ENCODE assay signal across 11 mouse cellular contexts in the genomic region with DNA sequence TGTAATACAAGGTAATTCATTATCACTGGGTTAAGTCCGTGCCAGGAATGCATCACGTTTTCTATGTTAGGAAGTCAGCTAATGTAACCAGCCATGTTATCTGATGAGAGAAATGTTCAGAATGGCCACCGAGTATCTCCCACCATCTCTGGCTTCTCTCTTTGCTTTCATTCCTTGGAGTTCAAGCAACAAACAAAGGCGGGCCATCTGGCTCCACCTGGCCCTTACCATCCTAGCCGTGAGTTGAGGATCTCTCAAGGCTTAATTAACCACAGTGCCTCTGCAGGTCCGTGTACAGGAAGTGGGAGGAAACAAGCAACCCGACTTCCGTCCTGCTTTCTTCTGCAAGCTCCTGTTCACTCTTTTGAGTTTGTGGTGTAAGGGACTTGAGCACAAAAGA. TPM values are rescaled to one million over a fixed set of nuclear protein-coding genes. Genes with fewer than 3 reads are reported as not detected.
A peak's percentile ranks its signal among the peaks of the same experiment; 100 is the strongest.
DNase-seq lines count a peak whose midpoint lies in the region; ATAC-seq and TF ChIP-seq lines count a peak whose summit lies in the region.
"Had no signal": no experiment of that assay in that cellular context is flagged by ENCODE, and none has a peak within 500 bp of the region (broad histone marks: within the 10 kb centered on the region; RNA-seq: fewer than 3 reads in every experiment).

No protein-coding gene starts in this region.

- DNase-seq in heart, embryonic 10.5 days (ENCODE audit: low spot score): no peak
- no peak for DNase-seq in heart, adult 2 months
- peak; percentile 89 for DNase-seq in 416B (ENCODE audit: low read depth)
- DNase-seq in left cerebral cortex, postnatal 14 days (ENCODE audit: low spot score in 2 of 2): no peak
- no peak for DNase-seq in layer of hippocampus, adult 11-12 months (ENCODE audit: low spot score)

- H3K4me2 ChIP-seq in liver, embryonic 12.5 days: peak overlapping the region; percentile 99

- no peaks in the 10 kb centered on the region for H3K9me3 ChIP-seq in heart, embryonic 10.5 days
- H3K9me3 ChIP-seq in liver, embryonic 12.5 days (replicated peaks): no peaks in the 10 kb centered on the region
- H3K9me3 ChIP-seq: hindbrain, embryonic 15.5 days; lung, embryonic 15.5 days; neural tube, embryonic 15.5 days had no signal

- 54% methylated on average over 8 of the region's 8 CpGs for WGBS in heart, embryonic 10.5 days
- 46% methylated on average over 8 of the region's 8 CpGs for WGBS in heart, adult 2 months
- WGBS in liver, embryonic 12.5 days (ENCODE audit: insufficient replicate concordance): 10% methylated on average over 8 of the region's 8 CpGs

- H3K27me3 ChIP-seq in heart, embryonic 10.5 days (ENCODE audit: insufficient read depth, poor library complexity, severe bottlenecking): no peaks in the 10 kb centered on the region
- H3K27me3 ChIP-seq in heart, adult 2 months (ENCODE audit: control insufficient read depth, insufficient read depth, low read length): no peaks in the 10 kb centered on the region
- H3K27me3 ChIP-seq in liver, embryonic 12.5 days (replicated peaks): no peaks in the 10 kb centered on the region
- H3K27me3 ChIP-seq: hindbrain, embryonic 15.5 days; lung, embryonic 15.5 days; neural tube, embryonic 15.5 days had no signal

- ATAC-seq in common myeloid progenitor, adult 5-6 weeks (replicated peaks; ENCODE audit: low read depth, poor library complexity, severe bottlenecking): peak; percentile 20
- no peak for ATAC-seq in liver, embryonic 12.5 days
- ATAC-seq in frontal cortex, adult (ENCODE audit: low TSS enrichment): no peak

- peaks cover 3% of the 10 kb centered on the region; the same call in 1 of the 2 replicates for H3K79me2 ChIP-seq in heart, adult 2 months (replicated peaks; ENCODE audit: control insufficient read depth, insufficient read depth, low read length)

- H3K36me3 ChIP-seq in heart, embryonic 10.5 days: no peaks in the 10 kb centered on the region
- H3K36me3 ChIP-seq in heart, adult 2 months (ENCODE audit: control insufficient read depth, insufficient read depth, low read length): peaks cover 3% of the 10 kb centered on the region; the same call in 1 of the 2 replicates
- no peaks in the 10 kb centered on the region for H3K36me3 ChIP-seq in liver, embryonic 12.5 days
- H3K36me3 ChIP-seq: hindbrain, embryonic 15.5 days; lung, embryonic 15.5 days; neural tube, embryonic 15.5 days had no signal

- TF ChIP-seq CTCF in heart, adult 2 months (IDR thresholded peaks at IDR 0.05): no peak

- peak overlapping the region; percentile 59; the same call in 1 of the 2 replicates for H3K27ac ChIP-seq in heart, embryonic 10.5 days
- no peak overlapping the region for H3K27ac ChIP-seq in heart, adult 2 months
- H3K27ac ChIP-seq in liver, embryonic 12.5 days: peak overlapping the region; percentile 100
- H3K27ac ChIP-seq: hindbrain, embryonic 15.5 days; lung, embryonic 15.5 days; neural tube, embryonic 15.5 days had no signal

- intact Hi-C loops in heart, adult 2 months (cut with DNase I): no loop called here
- intact Hi-C loops in left cerebral cortex, postnatal 14 days (cut with DNase I): no loop called here

- H3K4me1 ChIP-seq in heart, embryonic 10.5 days: peaks cover 33% of the 10 kb centered on the region
- peaks cover 13% of the 10 kb centered on the region for H3K4me1 ChIP-seq in heart, adult 2 months (ENCODE audit: control insufficient read depth, insufficient read depth, low read length)
- peaks cover 66% of the 10 kb centered on the region for H3K4me1 ChIP-seq in liver, embryonic 12.5 days

- 0 out of 2 replicates have a peak overlapping the region, but pooled peaks have one; percentile 12 for H3K4me3 ChIP-seq in heart, embryonic 10.5 days
- no peak overlapping the region for H3K4me3 ChIP-seq in heart, adult 2 months
- H3K4me3 ChIP-seq in liver, embryonic 12.5 days: peak overlapping the region; percentile 85
- H3K4me3 ChIP-seq: hindbrain, embryonic 15.5 days; lung, embryonic 15.5 days; neural tube, embryonic 15.5 days had no signal

- TF ChIP-seq EP300 in heart, adult 2 months (IDR thresholded peaks at IDR 0.05; ENCODE audit: insufficient read depth, low read depth, low read length): no peak

- TF ChIP-seq POLR2A in heart, adult 2 months (IDR thresholded peaks at IDR 0.05; ENCODE audit: insufficient read depth, low read depth, low read length): no peak

- H3K9ac ChIP-seq in heart, adult 2 months (ENCODE audit: low read depth, low read length): no peak overlapping the region
- peak overlapping the region; percentile 98 for H3K9ac ChIP-seq in liver, embryonic 12.5 days
- H3K9ac ChIP-seq: hindbrain, embryonic 15.5 days; lung, embryonic 15.5 days; neural tube, embryonic 15.5 days had no signal

RNA-seq across cellular contexts. Expression of a gene that starts 21.8 kb away (rescaled TPM):
- 4.8 and 5.8 TPM in 2 replicates for polyA plus RNA-seq in heart, embryonic 10.5 days (2016; fragmentation: Nextera tagmentation; extraction: Ambion mirVana)
- 1 to 10 TPM; 2.6 to 3.1 TPM for total RNA-seq in heart, adult 2 months (2021)
- 3.7 and 4.8 TPM in 2 replicates for polyA plus RNA-seq in heart, adult 2 months (2012; rRNA removed)
- 2.0 and 3.1 TPM in 2 replicates for total RNA-seq in common myeloid progenitor, adult 5-6 weeks (2017)
- polyA plus RNA-seq in liver, embryonic 12.5 days (2016; fragmentation: Nextera tagmentation; extraction: Ambion mirVana): 7.7 and 8.6 TPM in 2 replicates
- 1 to 10 TPM; 3.1 to 3.9 TPM for total RNA-seq in left cerebral cortex, postnatal 14 days (2021)

RNA-seq across cellular contexts. Expression of a gene that starts 48.0 kb away (rescaled TPM):
- polyA plus RNA-seq in heart, embryonic 10.5 days (2016; fragmentation: Nextera tagmentation; extraction: Ambion mirVana): not detected in 2 replicates
- total RNA-seq in heart, adult 2 months (2021): 1 to 10 TPM; 3.0 to 4.8 TPM
- polyA plus RNA-seq in heart, adult 2 months (2012; rRNA removed): 4.8 and 10.1 TPM in 2 replicates
- total RNA-seq in common myeloid progenitor, adult 5-6 weeks (2017): 0.14 TPM in 1 of 2 replicates, not detected in the other
- 0.06 TPM in 1 of 2 replicates, not detected in the other for polyA plus RNA-seq in liver, embryonic 12.5 days (2016; fragmentation: Nextera tagmentation; extraction: Ambion mirVana)
- total RNA-seq in left cerebral cortex, postnatal 14 days (2021): not detected
